Mouse (Mus musculus): ENCODE data around the gene Hmcn1.

The Hmcn1 gene

DNA sequence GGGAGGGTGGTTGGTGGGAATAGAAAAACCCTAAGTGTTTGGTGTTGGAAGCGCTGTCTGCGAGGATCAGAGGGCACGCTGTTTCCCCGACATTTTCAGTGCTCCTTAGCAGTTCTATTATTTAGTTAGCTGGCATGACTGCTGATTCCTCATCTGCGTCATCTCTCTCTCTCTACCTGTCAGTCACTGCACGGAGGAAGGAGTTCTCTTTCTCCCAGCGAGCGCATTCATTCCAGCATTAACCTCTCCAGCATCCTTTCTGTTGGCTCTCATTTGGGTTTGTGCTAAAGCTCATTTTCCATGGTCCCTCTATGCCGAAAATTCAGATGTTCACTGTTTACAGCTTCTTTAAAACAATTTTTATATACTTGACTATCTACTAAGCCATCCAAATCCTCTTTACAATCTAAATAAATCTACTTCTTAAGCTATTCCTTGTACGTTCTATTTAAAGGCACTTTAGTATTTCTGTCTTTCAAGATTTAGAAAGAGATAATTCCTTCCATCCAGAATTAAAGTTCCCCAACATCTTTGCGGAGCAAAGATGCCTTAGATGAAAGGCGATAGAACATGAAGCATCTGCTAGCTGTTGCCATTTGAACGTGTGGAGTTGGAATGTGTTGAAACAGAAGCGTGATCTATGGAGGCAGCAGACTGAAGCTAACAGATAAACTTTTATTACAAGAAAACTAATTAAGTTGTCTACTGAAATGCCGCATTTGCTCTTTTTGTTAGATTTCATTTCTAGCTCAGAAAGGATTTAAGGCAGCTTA lies 210.0 kb downstream of the Hmcn1 start:
- no peak for DNase-seq (ENCODE audit: low spot score in 2 of 2)

DNA sequence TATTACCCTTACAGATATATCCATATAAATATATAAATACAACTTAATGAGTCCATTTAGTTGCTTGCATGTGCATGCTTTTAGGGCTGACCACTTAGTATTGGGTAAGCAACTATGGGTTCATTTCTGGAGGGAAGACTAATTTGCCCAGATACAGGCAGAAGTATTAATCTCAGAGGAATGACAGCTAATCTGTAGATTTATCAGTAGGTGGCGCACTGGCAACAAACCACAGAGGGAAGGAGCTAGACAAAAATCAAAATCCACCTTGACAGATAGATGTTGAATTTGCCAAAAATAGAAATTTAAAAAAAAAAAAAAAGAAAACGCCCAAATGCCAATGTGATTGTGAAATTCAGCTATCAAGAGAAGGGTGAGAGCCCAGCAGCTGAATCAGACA lies 213.3 kb downstream of the Hmcn1 start:
- no peak for DNase-seq (ENCODE audit: low spot score in 2 of 2)

DNA sequence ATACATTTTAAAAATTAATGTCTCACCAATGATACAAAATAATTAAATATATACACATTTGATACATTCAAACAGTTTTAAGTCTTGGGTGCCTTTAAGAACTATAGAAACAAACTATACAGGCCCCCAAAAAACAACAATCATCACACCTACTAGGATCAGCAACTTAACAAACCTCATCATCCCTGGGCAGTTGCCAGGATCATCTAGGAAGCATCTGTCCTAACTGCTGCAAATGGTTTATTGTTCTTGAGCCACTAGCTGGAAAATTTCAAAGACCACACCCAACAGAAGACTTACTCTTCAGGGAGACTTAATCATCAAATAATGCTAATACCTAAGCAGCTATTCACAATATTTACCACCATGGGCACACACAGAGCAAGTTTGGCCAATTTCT lies 216.5 kb downstream of the Hmcn1 start:
- DNase-seq (ENCODE audit: low spot score in 2 of 2): no peak

DNA sequence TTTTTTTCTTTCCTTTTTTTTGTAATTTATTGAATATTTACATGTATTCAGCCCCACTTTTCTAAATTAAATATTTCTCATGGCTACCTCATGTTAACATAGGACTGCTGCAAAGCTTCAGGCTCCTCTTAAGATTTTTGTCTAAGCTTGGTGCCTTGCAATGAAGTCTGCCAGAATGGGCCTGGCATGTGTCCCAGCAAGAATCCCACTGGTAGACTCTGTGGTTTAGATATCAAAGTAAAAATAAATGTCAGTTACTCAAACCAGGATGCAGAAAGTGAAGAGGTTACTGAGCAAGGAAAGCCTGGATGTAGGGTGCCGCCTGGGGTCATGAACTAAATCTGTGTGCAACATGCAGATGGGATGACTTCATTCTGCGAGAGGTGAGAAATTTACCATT lies 217.5 kb downstream of the Hmcn1 start:
- no peak for DNase-seq (ENCODE audit: low spot score in 2 of 2)

DNA sequence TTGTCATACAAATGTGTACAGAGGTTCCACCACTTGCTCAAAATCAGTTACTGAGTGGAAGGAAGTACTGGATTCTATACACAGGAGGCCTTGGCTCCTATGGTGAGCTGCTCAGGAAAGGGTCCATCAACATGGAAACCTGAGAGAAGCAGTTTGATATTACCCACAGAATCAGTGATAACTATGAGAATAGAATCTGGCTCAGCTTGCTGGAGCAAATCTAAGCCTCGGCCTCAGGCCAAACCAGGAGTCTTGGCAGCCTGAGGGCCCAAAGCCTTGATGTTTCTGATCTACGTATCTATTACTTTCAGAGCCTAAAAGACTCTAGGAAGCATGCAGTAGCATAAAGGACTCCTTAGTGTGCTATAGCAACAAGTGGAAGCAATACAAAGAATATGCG lies 220.3 kb downstream of the Hmcn1 start:
- no peak for DNase-seq (ENCODE audit: low spot score in 2 of 2)

DNA sequence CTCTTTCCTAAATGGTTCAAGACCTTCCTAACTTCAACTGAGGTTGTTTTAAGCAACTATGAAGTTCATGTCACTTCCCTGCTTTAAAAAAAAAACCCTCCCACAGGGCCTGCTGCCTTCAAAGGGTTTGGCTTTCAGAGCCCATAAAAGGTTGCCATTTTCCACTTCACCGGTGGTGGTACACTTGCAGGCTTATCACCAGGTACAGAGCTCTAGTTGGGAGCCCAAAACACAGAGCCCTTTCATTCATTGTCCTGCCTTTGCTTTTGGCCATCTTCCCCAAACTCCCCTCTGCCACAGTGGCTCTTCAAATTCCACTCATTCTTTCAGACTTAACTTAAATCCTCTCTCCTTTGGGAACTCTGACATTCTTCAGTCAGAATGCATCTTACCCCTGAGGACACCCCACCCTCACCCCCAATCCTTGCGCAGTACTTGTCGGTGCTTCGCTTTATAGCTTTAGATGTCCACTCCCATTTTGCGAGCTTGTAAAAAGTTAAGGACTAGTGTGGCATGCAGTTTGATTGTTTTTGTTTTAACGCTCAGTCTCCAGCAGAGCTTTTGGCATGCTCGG lies 222.2 kb downstream of the Hmcn1 start:
- DNase-seq (ENCODE audit: low spot score in 2 of 2): no peak

DNA sequence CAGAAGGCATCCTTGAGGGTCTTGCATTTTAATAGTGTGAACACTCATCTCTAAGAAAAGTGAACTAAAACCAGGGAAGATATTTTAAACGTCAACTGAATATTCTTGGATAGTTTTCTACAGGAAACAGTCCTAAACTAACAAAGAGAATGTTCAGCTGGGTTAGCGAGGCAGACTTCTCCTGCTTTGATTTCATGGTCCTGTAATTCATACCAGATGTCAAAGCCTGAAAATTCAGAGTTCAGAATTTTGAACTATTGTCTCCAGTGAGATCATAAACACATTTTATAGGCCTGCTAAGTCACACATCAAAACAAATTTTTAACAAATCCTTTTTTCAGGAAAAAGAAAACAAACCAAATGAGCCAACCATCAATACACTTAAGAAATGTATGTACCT lies 223.4 kb downstream of the Hmcn1 start:
- no peak for DNase-seq (ENCODE audit: low spot score in 2 of 2)

DNA sequence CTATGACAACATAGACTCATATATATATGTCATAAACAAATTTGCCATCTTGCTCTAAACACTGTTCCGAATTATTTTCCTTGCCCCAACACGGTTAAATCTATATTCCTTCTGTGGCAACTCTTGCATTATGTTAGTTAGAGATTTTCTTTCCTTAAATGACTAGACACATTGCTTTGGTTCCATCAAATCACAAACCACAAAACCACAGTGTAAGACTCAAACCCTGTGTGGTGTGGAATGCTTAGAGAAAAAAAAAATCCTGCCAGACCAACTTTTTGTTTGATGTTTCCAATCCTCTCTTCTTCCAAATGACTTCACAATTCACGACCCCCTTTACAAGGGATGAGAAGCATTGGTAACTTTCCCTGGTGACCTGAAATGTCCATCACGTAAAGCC lies 231.6 kb downstream of the Hmcn1 start:
- no peak for DNase-seq (ENCODE audit: low spot score in 2 of 2)

DNA sequence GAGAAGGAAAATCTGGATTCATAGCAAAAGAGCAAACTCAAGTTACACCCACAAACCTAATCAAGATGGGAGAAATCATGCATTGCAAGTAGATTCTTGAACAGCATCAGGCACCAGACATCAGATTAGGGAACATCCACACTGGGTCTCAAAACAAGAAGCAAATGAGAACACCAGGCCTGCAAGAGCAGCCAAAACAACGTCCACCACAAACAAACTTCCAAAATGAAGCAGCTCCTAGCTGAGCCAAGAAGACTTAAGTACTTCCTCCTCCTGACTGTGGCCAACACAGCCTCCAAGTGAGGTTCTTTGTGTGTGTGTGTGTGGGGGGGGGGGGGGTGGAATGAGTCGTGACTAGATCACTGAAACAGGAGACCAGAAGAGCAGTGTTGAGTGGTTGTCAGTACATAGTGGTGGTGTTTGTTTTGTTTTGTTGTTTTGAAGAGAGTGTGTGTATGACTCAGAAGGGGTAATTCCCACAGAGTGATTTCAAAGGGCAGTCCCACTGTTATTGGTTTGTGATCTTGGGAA lies 232.4 kb downstream of the Hmcn1 start:
- no peak for DNase-seq (ENCODE audit: low spot score in 2 of 2)

DNA sequence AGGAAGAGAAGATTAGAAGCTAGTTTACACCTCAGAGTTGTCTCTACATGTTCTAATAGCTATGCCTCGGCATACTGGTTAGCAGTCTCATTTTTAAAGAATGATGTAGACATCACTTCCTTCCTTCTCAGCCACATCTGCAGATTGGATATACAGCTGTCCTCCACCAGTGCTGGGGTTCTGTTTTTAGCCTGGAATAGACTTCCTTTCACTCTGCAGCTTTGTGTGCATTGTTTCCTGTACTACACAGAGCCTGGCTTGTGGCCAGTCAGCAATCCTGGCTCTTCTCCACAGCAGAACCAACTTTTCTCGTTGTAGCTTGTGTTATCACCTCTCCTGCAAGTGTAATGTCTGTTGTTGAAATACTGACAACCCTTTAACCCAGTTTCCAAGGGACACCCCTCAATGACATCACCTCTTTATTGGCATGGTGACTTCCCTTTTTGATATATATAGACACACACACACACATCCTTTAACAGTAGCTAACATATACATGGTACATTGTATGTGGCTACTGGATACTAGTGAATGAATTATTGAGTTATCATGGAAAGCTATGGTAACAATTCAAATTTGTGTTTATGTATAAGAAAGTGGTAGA lies 233.7 kb downstream of the Hmcn1 start:
- DNase-seq (ENCODE audit: low spot score in 2 of 2): no peak

DNA sequence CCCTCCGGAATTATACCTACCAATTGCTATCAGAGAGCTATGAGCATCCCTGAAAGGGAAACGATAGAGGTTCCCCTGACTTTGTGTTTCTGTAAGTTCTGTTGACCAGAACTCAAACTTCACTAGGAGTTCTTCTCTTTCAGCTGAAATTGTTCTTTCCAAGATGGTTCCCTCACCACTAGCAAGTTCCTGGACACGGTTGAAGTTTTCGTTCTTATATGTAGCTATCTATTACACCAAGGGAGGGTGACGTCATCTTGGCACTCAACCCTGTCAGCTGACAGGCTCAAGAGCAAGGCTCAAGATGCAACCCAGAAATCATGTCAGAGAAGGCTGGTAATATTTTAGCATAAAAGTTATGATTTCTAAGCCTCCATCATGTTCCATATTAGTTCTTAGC lies 239.3 kb downstream of the Hmcn1 start:
- no peak for DNase-seq (ENCODE audit: low spot score in 2 of 2)

DNA sequence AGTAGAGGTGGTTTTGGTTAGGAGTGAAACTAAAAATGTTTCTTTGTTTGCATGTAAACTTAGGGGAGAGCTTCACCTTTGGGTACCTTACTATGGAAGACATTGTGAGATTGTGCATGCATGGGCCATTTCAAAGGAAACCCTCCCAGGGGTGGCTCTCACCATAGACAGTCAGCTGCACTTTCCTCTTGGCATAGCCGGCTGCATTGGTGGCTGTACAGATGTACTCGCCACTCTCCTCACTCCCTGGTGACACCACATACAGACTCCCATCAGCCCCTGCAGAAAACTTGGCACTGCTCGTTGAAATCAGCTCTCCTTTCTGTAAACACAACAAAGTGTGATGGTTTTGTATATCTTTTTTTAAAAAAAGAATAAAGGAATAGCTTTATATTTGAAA lies 244.5 kb downstream of the Hmcn1 start:
- DNase-seq (ENCODE audit: low spot score in 2 of 2): no peak

DNA sequence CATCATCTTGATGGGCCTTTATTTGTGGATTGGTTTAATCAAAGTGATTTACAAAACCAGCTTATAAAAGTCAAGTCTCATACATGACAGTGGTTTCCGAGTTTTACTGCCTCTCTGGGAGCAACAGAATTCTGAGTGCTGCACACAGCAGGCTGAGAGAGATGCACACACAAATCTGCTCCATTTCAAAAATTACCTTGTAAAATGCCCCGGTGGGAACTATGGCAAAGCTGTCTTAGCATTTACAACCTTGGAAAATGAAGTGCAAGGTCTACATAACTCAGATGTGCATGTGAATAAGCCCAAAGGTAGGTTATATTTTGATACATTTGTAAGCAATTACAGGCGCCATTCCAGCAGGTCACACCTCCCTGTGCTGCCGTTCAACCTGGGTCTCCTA lies 245.5 kb downstream of the Hmcn1 start:
- DNase-seq (ENCODE audit: low spot score in 2 of 2): no peak

DNA sequence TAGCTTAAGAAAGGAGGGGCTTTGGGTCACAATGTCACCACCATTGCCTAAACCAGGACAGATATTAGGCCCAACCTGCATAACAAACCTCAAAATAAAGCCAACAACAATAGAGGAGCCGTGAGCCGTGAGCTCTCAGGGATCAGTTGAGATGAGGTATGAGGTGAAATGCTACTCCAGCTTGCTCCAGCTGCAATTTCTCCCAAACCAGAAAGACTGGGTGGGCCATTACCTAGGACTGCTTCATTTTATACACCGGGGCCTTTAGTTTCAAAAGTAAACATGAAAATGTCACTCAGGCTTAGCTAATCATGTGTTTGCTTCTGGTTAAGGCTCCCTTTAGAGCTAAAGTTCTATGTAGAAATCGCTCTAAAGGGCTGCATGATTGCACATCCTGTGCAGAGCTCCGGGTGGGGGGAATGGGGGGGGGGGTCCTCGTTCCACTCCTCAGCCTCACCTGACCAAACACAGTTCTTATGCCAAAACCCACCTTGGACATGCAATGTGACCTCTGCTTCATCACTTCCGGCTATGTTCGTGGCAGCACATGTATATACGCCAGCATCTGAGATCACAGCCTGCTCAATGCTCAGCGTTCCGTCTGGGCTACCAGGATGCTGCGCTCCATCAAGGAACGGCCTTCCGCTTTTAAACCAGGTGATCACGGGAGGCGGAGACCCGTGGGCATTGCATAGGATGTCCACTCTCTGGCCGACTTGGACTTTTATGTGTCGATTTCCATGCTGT lies 250.0 kb downstream of the Hmcn1 start:
- no peak for DNase-seq (ENCODE audit: low spot score in 2 of 2)

DNA sequence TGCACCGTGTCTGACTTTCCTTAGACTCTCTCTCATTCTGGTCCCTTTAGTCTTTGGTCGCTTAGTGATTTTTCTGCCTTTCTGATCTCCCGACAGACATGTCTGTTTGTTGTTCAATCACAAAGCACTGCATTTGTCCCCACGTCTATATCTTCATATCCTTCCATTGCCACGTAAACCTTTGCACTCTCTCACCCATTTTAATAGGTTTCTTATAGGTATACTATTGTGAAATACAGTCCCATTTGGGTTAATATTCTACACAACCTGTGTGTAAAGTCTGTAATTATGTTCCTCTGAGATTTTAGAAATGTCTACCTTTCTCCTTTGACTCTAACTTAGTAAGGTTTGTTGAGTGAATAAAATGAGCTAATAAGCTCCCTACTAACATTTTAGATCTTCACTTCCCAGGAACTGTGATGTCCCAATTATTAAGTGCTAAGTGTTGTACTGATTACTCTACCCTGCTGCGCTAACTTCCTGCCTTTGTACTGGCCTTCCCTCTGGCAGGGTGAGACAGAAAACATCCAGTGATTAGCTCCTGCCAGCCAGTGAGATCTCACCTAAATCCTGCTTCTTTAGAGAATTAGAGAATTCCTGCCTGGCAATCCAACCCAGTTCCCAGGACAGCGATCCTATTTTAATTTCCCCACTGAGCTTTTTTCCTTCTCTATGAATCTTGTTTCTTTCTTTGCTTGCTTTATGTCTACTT lies 250.7 kb downstream of the Hmcn1 start:
- no peak for DNase-seq (ENCODE audit: low spot score in 2 of 2)

DNA sequence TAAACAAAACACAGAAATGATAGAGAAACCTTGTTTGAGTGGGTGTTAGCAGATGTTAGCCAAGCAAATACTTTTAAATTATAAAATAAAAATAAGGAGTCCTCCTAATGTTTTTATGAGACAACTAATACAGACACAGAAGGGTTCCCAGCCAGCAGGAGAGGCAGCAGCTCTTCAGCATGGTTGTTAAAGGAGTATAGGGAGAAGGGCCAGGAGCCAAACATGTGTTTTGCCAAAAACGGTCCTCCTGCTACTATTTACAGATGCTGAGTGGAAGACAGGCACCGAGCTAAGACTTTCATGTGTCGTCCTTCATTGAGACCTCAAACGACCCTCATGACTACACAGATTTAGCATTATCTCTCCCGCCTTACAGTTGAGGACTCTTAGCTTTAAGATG lies 281.8 kb downstream of the Hmcn1 start:
- DNase-seq (ENCODE audit: low spot score in 2 of 2): no peak

DNA sequence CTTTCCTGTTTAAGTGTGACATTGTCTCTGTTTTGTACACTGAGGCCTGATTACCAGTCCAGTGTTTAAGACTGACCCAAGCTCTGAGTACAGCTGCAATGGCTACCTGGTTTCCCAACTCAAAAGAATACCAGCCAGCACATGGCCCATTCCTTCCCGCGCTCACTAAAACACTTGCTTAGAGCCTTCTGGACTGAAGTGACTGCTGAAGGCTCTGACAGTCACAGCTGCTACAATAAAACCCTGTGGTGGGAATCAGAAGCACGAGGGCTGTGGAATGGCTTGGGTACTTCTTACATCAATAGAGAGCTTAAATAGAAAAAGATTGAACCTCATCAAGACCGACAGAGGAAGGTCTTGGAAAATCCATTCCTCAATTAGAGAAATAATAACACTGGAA lies 286.7 kb downstream of the Hmcn1 start:
- DNase-seq (ENCODE audit: low spot score in 2 of 2): no peak

DNA sequence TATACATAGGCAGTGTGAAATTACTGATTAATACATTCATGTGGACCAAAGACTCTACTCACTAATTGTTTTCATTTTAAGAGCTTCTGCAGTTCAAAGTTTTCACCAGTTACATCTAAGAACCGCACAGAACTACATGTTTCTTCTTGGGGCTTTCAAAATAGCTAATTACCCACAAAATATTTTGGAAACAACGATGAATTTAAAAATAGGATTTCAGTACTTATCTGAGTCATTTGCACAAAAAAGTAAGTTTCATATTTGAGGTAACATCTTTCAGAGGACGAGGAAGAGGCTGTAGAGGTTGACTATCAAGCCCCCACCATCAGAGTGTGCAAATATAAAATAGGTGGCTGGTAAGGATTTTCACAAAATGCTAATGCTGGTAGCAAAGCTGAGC lies 295.5 kb downstream of the Hmcn1 start:
- no peak for DNase-seq (ENCODE audit: low spot score in 2 of 2)

DNA sequence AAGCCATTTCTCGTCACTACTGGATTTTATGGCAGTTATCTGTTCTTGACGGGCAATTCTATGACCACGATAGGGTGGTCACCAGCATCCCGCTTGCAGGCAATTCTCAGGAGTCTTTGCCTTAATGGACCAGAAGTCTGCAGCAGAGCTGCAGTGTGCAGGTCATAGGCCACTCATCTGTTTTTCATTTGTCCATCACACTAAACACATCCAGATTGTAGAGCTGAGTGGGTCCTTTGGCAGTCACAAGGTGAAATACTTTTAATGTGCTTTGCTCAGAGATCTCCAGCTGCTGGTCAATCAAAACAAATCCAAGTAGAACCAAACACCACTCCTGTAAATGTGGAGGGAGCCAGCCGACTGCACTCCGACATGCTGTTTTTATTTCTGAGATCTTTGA lies 311.2 kb downstream of the Hmcn1 start:
- no peak for DNase-seq (ENCODE audit: low spot score in 2 of 2)

DNA sequence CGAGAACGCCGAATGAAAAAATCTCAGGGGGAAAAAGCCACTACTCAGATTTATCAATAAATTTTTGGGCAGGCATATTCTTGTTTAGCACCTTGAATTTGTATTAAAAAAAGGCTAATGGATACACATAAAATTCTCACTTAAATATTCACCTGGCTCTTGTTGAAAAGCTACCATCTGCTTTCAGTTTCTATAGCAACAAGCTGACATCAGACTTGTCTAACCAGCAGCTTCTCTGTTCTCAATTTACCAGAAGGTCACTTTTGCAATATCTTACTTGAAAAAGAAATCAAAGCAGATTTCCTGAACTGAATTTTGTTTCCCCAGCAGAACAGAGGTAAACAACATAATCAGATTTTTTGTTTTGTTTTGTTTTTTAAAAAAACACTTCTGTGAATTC lies 311.8 kb downstream of the Hmcn1 start:
- DNase-seq (ENCODE audit: low spot score in 2 of 2): no peak

DNA sequence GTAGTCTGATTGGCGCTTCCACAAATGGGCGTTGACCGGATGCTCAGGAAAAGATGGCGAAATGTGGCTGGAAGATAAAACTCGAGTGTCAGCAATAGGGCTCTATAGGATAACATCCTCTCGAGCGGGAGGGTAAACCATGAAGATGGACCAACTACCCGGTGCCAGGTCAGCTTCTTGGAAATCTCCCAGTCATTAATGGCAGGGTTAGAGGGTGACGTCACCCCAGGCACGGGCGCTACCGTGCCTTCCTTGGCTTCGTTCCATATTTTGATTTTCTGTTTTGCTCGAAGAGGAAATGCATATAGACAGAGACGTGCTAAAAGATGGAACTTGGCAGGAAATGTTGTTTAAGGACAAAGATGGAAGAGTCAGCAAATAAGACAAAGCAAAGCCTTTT lies 312.2 kb downstream of the Hmcn1 start:
- no peak for DNase-seq (ENCODE audit: low spot score in 2 of 2)

DNA sequence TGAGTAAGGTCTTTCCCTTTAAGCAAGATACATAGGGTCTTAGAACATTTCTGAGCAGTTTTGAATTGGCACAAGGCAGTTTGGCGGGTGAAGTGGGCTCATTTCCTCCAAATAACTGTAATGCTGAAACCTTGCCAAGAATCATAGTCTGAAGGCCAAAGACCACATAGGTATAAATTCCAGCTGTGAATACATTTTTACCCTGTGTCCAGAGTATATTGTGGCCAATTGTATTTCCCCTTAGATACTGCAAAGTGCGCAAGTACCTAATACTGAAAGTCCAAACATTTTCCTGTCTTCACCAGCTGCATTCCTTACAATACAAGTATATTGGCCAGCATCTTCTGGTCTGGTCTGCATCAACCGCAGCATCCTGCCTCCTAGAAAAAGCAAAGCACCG lies 312.9 kb downstream of the Hmcn1 start:
- DNase-seq (ENCODE audit: low spot score in 2 of 2): no peak

All from urinary bladder, adult 18-20 months (tissue).